Mouse (Mus musculus) kidney, adult 8-10 months (tissue): ENCODE data around the gene Dcxr.
"Not testable (repeated sequence)": the region's sequence is repeated elsewhere in the genome, so short reads cannot be mapped to it uniquely, and the experiment has no call there.

ENCODE experiments used
- DNase-seq, 2 experiments: peaks; one replicate each; pipeline ENCODE4 v3.0.0; 2022

Dcxr gene

GRCm38 (mm10) chr11:120707225-120707624, 19.9 kb downstream of the Dcxr start:
- no peak for DNase-seq

GRCm38 (mm10) chr11:120706120-120706519, 21.0 kb downstream of the Dcxr start:
- DNase-seq: no peak

GRCm38 (mm10) chr11:120704486-120705325, 22.4 kb downstream of the Dcxr start:
- no peak for DNase-seq

GRCm38 (mm10) chr11:120703696-120704454, 23.2 kb downstream of the Dcxr start:
- DNase-seq: no peak

GRCm38 (mm10) chr11:120697741-120698140, 29.3 kb downstream of the Dcxr start:
- no peak for DNase-seq

- no peak for DNase-seq
Observed at GRCm38 (mm10) chr11:120696568-120696967, 30.5 kb downstream of the Dcxr start.

- DNase-seq: peak; percentile 72
Observed at GRCm38 (mm10) chr11:120695641-120696040, 31.4 kb downstream of the Dcxr start.

- DNase-seq: no peak
Observed at GRCm38 (mm10) chr11:120695184-120695583, 31.9 kb downstream of the Dcxr start.

- peak; percentile 44 to 55 for DNase-seq
Observed at GRCm38 (mm10) chr11:120693461-120693860, 33.6 kb downstream of the Dcxr start.

- peak; percentile 80 to 85 for DNase-seq
Observed at GRCm38 (mm10) chr11:120692471-120693011, 34.5 kb downstream of the Dcxr start.

GRCm38 (mm10) chr11:120689365-120689764, 37.7 kb downstream of the Dcxr start:
- no peak for DNase-seq

- no peak for DNase-seq
Observed at GRCm38 (mm10) chr11:120686650-120687272, 40.3 kb downstream of the Dcxr start.

- no peak for DNase-seq
Observed at GRCm38 (mm10) chr11:120684660-120685059, 42.4 kb downstream of the Dcxr start.

GRCm38 (mm10) chr11:120684086-120684485, 43.0 kb downstream of the Dcxr start:
- no peak for DNase-seq

- DNase-seq: no peak
Observed at GRCm38 (mm10) chr11:120683536-120683935, 43.5 kb downstream of the Dcxr start.

- DNase-seq: no peak
Observed at GRCm38 (mm10) chr11:120682683-120683082, 44.4 kb downstream of the Dcxr start.

- peak; percentile 75 to 86 for DNase-seq
Observed at GRCm38 (mm10) chr11:120679909-120680308, 47.2 kb downstream of the Dcxr start.

GRCm38 (mm10) chr11:120676951-120677350, 50.1 kb downstream of the Dcxr start:
- no peak for DNase-seq

- DNase-seq: not testable (repeated sequence)
Observed at GRCm38 (mm10) chr11:120675875-120676274, 51.2 kb downstream of the Dcxr start.
